Mouse (Mus musculus) spleen, embryonic (tissue): ENCODE measurements around the gene Bcar1.

Experiments
- CTCF ChIA-PET: fragments of 350-600 bp; sonication (Branson Sonifier 250); formaldehyde crosslinking; loops from one replicate; lab custom pipeline; 2022; lab: Charles Lee

Gene Bcar1

DNA sequence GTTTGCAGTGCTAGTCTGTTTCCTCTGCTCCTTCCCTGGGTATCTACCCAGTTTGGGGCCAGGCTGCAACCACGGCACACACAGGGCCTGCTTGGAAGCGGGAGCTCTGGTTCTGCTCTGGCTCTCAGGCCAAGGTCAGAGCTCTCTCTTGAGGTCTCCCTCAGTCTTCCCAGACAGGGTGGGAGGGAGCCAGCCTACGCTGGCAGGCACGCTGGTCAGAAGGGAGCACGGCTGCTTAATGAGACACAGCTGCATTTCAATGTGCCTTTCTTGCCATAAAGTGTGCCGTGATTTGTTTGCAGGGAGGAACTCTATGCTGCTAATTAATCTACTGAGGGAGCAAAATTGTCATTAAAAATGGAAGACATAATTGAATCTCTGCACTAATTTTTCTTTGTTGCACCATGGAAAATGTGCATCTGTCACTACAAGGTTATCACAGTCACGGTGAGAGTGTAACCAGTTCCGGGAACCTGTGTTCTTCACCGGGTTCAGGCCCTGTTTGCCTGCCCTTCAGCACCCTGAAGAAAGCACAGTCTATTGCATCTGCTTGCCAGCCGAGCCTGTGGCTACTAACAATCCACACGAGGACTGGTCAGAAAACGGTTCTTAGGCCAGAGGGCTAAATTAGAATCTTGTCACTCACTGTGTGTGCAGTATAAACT is 26.3 kb upstream of the Bcar1 start:
- CTCF ChIA-PET, result no interaction called here

DNA sequence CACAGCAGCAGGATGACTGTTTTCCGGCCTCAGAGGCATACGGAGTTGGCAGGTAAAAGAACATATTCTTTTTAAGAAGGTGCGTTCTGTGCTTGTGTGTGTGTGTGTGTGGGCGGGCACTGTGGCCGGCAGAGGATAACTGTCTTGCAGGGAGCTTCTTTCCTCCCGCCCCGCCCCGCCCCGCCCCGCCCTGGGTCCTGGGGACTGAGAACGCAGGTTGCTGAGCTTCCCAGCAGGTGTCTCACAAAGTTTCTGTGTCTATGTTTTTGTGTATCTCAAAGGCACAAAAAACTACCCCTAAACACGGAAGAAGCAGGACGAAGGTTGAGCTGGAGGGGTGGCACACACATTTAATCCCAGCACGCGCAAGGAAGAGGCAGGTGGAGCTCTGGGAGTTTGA is 25.7 kb upstream of the Bcar1 start:
- CTCF ChIA-PET, result no interaction called here

DNA sequence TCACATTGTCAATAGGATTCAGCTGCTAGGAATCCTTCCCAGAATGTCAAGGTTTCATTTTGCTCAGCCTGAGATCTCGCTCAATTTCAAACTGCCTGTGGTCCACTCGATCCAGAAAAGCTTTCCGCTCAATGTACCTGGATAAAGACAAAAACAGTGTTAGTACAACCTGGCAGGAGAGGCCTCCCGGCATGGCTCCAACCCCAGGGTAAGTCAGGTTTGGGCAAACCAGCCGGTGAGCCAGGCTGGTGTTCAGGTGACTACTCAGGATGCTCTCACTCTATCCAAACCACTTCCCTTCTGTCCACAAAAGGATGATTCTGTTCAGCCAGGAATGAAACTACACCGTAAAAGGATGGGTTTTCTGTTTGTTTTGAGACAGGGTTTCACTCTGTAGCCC is 25.0 kb upstream of the Bcar1 start:
- CTCF ChIA-PET, result no interaction called here

DNA sequence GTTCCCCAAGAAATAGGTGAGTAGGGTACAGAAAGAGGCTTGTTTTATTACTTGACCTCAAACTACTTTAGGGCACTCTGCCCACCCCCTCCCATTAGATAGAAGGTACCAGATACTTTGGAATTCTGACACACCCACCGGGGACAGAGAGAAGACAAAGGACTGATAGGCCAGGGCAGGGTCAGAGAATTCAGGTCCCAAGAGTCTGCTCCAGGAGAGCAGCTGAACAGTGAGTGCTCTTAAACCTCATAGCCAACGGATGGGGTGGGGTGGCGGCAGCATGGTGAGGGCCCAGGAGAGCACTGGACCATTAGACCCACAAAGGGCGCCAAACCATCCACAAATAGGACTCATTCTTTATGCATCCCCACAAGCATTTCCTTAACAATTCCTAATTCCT is 22.0 kb upstream of the Bcar1 start:
- CTCF ChIA-PET, result no interaction called here

DNA sequence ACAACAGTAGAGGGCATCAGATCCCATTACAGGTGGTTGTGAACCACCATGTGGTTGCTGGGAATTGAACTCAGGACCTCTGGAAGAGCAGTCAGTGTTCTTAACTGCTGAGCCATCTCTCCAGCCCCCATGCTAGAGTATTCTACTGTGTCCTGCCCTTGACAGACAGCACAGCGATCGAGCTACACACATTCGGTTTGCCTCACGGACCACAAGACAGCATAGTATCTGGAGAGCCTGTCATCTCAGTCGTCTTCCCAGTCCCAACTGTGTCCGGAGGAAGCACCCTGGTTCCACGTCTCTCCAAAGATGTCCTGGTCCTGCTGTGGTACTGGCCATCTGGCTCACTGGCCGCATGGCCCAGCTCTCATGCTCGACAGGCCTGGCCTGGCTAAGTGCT is 21.5 kb upstream of the Bcar1 start:
- CTCF ChIA-PET, result no interaction called here

DNA sequence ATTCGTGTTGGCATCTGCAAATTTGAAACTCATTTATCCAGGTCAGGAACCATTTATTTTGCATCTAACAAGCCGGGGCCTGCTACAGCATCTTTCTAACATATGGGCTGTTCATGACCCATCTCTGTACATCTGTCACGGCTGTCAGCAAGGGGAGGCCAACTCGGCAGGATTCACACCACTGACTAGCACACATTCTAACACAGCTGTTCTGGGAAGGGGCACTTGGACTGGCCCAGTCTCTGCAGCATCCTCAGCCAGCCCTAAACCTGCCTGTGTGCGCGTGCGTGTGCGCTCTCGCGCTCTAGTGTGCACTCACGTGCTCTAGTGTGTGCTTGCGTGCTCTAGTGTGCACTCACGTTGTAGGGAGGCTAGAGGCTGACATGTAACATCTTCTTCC is 17.1 kb upstream of the Bcar1 start:
- CTCF ChIA-PET, result interaction anchor here (0.7 kb wide), 1 partner anchor 27 kb away, joined by 3 read pairs; no protein-coding TSS in a partner anchor

DNA sequence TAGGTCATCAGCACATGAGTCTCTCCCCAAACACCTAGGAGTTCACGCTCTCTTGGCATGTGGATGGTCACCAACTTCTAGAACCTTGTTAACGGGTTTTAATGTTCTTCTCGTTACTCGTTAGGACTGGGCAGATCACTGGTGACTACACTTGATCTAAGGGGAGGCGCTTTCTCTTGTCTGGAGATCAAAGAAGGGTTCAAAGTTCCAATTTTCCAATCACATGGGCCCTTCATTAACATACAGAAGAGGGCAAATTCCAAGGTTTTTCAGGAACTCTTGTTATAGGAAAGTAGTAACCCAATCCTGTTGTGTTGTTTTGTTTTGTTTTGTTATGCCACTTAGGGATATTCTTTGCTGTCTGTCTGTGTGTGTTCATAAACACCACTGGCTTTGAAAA is 15.2 kb upstream of the Bcar1 start:
- CTCF ChIA-PET, result no interaction called here

DNA sequence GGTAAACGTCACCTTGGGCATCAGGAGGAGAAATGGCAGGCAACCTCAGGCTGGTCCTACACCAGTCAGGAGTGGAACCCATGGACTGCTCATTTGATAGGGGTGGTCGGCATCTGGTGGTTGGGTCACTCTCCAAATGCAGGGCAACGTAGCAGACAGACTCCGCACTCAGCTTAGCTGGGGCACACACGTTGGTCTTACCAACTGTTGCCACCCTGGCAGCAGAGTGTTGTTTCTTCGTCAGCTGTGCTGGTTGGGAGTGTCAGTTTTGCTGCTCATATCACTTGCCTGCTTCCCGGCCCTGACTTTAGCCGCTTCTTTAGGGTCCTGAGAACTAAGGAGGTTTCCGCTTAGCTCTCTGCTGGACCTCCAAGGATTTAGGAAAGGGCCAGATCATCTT is 14.0 kb upstream of the Bcar1 start:
- CTCF ChIA-PET, result no interaction called here

DNA sequence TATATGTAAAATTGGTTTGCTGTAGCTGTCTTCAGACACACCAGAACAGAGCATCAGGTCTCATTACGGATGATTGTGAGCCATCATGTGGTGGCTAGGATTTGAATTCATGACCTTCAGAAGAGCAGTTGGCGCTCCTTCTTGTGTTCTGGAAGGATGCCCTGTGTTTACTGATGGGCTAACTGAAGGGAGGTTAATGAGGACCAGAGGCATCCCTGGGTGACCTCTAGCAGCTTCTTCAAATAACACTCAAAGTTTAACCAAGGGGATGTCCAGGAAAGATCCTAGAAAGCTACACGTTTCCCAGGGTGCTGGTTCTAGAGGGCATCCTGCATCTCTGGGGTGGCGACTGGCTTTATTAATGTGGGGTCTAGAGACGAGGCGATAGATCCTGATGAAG is 11.1 kb upstream of the Bcar1 start:
- CTCF ChIA-PET, result interaction anchor here (0.6 kb wide), 1 partner anchor 48 kb away, joined by 5 read pairs; no protein-coding TSS in a partner anchor

DNA sequence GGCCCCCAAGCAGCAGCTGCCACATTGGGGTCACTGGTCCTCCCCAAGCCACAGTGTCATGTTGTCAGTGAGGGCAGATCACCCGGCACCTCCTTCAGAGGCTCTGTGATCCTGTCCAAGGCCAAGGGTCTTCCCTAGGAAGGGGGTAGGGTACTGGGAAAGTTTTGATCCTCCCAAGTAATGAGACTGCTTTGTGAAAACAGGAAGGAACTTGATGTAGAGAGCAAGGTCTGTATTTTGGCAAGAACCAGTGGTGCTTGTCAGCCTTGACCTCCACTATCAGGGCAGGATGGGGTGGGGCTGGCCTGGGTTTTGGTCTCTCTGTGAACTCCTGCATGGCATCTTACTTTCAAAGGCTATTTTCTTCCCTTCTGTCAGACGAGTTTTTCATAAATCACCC is 10.5 kb upstream of the Bcar1 start:
- CTCF ChIA-PET, result no interaction called here

DNA sequence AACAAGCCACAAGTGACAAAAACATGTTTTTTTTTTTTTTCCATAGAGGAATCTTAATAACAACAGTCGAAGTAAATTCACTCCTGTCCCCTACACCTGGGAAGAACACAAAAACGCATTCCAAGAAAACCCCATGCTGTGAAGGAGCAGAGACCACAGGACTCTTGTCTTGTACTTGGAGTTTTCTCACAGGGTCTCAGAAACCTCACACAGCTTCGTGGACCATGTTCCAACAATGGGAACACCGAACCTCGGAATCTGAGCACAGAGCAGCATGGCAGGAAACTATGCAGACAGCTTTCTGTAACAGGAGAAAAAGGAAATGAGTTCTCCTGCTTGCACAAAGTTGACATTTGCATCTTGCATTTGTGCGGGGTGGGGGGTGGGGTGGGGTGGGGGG is 5.2 kb upstream of the Bcar1 start:
- CTCF ChIA-PET, result no interaction called here

DNA sequence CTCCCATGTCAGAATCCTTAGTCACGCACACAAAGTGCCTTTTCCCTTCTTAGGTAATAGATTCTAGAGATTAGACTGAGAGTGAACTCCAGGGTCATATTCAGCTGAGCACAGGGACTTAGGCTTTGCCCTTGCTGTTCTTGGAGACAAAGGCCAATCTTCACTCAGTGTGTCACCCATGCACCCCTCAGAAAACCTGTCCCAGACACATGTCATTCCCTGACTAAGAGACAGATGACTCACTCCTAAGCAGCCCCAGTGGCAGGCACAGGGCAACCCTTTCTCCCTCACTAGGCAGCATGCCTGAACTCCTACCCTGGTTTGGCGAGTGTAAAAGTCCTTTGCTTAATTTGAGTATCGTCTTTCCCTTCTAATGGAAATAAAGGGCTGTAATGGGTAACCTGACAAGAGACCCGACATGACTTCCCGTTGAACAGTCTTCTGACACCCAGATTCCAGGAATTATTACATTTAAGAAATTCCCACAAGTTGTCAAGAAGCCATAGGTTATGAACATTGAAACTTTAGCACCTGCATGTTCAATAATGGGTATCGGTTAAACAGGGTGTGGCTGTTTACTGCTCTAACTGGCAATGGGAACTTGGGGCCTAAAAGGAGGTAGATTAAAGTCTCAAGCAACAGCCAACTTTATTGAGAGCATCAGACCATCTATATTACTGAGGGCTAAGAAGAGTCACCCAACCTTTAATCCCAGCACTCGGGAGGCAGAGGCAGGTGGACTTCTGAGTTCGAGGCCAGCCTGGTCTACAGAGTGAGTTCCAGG is 4.4 kb upstream of the Bcar1 start:
- CTCF ChIA-PET, result no interaction called here

DNA sequence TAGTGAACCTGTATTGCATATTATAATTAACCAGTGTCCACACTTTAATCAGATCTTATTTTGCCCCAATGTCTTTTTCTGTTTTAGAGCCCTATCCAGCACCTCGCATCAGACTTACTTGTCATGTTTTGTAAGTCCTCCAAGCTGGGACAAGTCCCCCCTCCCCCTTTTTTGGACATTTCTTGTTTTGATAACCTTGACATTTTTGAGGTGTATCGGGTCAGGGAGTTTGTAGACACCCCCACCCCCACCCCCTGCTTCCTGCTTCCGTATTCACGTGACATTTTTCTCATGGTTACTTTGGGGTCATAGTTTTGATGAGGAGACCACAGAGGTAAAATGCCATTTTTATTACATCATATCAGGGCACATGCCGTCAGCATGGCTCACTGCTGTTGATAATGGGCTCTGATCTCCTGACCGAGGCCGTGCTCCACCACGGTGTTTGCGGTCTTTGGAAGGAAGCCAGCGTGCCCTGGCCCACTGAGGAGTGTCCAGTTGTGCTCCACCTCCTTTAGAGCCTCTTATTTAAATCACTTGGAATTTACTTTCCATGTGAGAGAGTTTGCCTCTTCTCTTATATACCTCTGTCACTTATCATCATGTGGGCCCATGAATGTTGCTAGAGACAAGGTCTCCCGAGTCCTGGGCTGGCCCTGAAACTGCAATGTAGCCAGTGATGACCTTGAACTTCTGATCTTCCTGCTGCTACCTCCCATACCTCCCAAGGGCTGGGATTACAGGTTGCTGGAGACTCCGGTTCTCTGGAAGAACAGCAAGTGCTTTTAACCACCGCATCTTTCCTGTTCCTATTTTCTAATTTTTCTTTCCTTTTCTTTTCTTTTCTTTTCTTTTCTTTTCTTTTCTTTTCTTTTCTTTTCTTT is 3.2 kb upstream of the Bcar1 start:
- CTCF ChIA-PET, result interaction anchor here (0.6 kb wide), 1 partner anchor 156 kb away, joined by 3 read pairs; no protein-coding TSS in a partner anchor

DNA sequence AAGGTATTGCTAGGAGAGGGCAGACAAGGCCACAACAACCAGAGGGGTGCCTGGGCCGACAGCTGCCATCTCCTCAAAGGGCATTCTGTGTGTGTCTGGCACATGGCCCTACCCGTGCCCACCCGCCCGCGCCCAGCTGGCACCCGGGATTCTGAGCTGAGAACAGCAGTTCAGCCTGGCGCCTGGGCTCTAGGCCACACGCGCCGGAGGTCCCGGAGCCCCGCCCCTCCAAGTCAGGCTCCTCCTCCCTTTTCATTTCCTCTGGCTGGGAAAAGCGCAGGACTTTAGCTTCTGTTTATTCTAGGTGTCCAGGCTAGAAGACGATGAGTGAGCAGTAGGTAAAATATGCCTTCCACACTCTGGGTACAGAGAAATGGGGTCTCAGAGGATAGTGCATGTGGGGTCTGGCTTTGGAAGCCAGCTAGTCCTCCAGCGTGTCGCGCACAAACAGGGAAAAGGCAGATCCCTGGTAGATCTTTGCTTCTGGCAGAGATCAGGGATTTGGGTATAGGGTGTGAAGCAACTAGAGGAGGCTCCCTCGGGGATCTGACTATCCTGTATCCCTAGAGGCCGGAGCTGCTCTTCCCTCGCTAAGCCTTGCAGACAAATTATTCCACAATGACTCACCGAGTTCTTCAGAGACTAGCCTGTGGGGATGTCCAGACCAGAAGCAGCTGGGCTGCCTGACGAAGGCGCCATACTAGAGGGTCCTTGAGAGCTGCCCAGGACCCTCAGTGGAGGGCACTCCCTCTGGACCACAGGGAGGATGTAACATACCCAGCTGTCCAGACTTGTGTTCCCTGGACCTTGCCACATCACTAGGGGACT is 2.2 kb upstream of the Bcar1 start:
- CTCF ChIA-PET, result no interaction called here

DNA sequence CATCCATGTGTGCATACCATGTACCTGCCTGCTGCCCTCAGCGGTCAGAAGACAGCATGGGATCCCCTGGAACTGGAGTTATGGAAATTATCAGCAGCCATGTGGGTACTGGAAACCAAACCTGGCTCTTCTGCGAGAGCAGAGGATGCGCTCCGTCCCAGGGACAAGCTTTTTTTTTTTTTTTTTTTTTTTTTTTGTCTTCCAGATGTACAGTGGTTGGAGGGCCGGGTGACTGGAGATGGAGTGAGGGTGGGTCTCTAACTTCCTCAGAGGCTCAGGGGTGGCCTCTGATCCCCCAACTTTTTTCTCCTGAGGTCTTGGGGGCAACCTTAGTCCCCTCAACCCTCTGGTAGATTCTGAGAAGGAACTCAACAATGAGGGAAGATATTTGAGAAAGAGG is 1.5 kb upstream of the Bcar1 start:
- CTCF ChIA-PET, result interaction anchor here (0.6 to 0.7 kb wide), 2 partner anchors 73 to 263 kb away, joined by 3 to 6 read pairs; no protein-coding TSS in a partner anchor

DNA sequence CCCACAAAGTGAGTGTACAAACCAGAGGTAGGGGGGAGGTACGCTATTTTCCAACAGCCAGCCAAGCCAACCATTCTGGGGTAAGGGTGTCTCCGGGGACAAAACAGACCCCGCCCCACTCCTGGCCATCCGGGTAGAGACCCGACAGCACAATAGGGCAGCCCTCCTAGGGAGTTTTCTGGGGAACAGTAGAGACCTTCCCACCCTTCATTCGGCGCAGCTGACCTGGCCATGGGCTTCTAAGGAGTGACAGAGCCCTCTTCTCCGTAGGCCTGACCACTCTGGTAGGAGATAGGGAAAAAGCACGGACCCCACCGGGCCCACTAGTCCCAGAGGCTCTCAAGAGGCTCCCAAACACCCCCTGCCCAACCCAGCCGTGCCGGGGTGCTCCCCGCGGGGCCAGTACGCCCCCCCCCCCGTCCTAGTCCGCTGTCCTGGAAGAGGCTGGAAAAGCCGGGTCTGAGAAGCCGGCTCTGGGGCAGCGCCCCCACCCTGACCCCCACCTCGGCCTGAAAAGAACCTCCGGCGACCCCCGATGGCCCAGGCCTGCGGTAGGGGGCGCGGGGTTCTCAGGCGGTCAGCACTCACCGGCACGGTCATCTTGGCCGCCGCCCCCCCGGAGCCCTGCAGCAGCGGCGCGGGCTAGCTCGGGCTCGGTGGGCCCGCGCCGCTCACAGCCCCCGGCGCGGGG is 363 bp downstream of the Bcar1 start:
- CTCF ChIA-PET, result no interaction called here

DNA sequence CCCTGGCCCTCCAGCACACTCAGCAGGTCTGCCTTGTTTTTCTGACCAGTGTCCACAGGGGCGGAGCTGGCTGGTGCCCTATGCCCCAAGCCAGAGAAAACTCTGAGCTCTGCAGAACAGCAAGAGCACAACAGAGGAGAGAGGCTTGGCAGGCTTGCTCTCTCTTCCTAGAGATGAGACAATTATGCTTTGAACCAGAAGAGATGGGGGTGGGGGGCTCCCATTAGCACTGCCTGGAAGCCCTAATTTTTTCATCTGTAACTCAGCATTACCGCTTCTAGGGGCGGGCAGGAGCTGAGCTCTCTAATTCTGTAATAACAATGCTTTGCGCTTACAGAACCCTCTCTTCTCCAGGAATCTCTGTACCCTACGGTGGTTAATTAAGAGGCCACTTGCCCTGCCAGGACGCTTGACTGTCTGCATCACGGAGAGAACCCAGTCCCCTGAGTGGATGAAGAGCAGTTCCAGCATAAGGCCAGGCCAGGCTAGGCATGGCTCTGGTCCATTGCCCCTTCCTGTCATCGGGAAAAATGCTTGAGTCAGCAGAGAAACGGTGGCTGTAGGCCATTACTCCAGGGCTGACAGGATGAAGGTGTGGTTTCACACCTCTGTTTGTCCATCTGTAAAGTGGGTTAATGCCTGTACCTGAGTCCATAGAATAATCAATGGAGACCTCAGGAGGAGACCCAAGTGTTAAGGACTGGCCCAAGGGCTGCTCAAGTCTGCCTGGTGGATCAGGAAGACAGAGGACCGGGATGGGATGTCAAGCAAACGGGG is 1.2 kb downstream of the Bcar1 start:
- CTCF ChIA-PET, result no interaction called here

DNA sequence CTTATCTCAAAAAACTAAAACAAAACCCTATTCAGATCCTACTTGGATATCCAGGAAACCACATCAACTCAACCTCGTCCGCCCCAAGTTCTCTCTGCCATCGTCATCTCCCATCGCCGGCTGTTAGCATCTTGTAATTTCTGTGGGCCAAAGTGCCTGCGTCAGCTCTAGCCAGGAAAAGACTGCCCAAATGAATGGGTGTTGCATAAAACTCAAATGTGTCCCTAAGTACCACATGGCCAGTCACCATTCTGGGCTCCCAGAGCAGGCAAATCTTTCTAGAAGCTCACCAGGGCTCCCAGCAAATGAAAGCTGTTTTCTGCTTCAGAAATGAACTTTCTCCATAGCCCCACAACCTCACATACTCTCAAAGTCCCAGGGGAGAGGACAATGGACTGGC is 2.1 kb downstream of the Bcar1 start:
- CTCF ChIA-PET, result interaction anchor here (0.6 kb wide), 1 partner anchor 282 kb away, joined by 6 read pairs; no protein-coding TSS in a partner anchor

DNA sequence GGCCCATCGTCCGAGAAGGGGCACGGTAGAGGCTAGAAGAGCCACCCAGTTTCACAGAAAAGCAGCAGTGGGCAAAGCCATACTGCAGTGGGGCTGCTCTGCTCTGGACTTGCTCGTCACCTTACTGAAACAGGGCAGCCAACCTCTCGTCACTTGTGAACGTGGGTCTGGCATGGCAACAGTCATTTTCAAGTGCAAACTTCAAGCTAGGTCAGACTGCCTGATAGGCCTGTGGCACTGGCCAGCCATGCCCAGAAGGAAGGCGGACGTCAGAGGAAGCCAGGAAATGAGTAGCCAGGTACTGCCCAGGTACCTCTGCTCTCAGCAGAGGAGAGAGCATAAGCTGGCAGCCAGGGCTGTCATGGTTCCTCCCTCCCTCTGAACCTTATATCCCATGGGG is 2.6 kb downstream of the Bcar1 start:
- CTCF ChIA-PET, result interaction anchor here (0.6 kb wide), 1 partner anchor 281 kb away, joined by 6 read pairs; no protein-coding TSS in a partner anchor

DNA sequence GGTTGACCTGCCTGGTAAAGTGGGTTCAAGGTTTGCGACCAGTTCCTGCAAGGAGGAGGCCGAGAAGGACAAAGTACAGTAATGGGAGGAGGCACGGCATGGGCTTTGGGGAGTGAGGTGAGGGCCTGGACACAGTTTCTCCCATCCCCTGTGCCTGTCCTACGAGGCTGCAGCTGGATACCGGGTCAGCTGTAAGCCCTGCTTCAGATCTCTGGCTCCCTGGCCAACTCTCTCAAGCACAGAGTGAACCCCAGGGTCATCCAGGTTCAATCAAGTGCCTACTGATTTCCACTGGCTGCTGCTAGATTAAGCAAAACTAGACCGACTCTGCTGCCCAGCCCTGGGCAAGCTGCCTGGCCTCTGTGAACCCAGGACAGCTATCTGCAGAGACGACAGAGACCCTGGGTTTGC is 3.3 kb downstream of the Bcar1 start:
- CTCF ChIA-PET, result no interaction called here
